Mouse (Mus musculus): Measurements from ENCODE around the gene Reep3.

Reep3 gene

GRCm38 (mm10) chr10:67055867-67056856 lies 40.6 kb downstream of the Reep3 start:
- in situ Hi-C loops (cut with MboI, MseI) = no loop called here

- in situ Hi-C loops (cut with MboI, MseI) = no loop called here
Observed at GRCm38 (mm10) chr10:67053475-67053874, 43.3 kb downstream of the Reep3 start.

GRCm38 (mm10) chr10:67052429-67052828 lies 44.3 kb downstream of the Reep3 start:
- in situ Hi-C loops (cut with MboI, MseI) = no loop called here

GRCm38 (mm10) chr10:67051466-67051865 lies 45.3 kb downstream of the Reep3 start:
- in situ Hi-C loops (cut with MboI, MseI) = no loop called here

GRCm38 (mm10) chr10:67050766-67051165 lies 46.0 kb downstream of the Reep3 start:
- in situ Hi-C loops (cut with MboI, MseI) = no loop called here

- in situ Hi-C loops (cut with MboI, MseI) = no loop called here
Observed at GRCm38 (mm10) chr10:67049621-67050020, 47.1 kb downstream of the Reep3 start.

- in situ Hi-C loops (cut with MboI, MseI) = no loop called here
Observed at GRCm38 (mm10) chr10:67048871-67049615, 47.7 kb downstream of the Reep3 start.

GRCm38 (mm10) chr10:67047712-67048645 lies 48.8 kb downstream of the Reep3 start:
- in situ Hi-C loops (cut with MboI, MseI) = no loop called here

GRCm38 (mm10) chr10:67045192-67045899 lies 51.4 kb downstream of the Reep3 start:
- in situ Hi-C loops (cut with MboI, MseI) = no loop called here

- in situ Hi-C loops (cut with MboI, MseI) = no loop called here
Observed at GRCm38 (mm10) chr10:67044346-67044745, 52.4 kb downstream of the Reep3 start.

GRCm38 (mm10) chr10:67043236-67043635 lies 53.5 kb downstream of the Reep3 start:
- in situ Hi-C loops (cut with MboI, MseI) = no loop called here

- in situ Hi-C loops (cut with MboI, MseI) = no loop called here
Observed at GRCm38 (mm10) chr10:67040410-67040809, 56.3 kb downstream of the Reep3 start.

GRCm38 (mm10) chr10:67039001-67039400 lies 57.7 kb downstream of the Reep3 start:
- in situ Hi-C loops (cut with MboI, MseI) = no loop called here

GRCm38 (mm10) chr10:67036542-67036941 lies 60.2 kb downstream of the Reep3 start:
- in situ Hi-C loops (cut with MboI, MseI) = no loop called here

- in situ Hi-C loops (cut with MboI, MseI) = no loop called here
Observed at GRCm38 (mm10) chr10:67036141-67036540, 60.6 kb downstream of the Reep3 start.

- in situ Hi-C loops (cut with MboI, MseI) = no loop called here
Observed at GRCm38 (mm10) chr10:67031186-67031585, 65.6 kb downstream of the Reep3 start.

GRCm38 (mm10) chr10:67029297-67029696 lies 67.4 kb downstream of the Reep3 start:
- in situ Hi-C loops (cut with MboI, MseI) = no loop called here

- in situ Hi-C loops (cut with MboI, MseI) = no loop called here
Observed at GRCm38 (mm10) chr10:67026375-67026774, 70.4 kb downstream of the Reep3 start.

GRCm38 (mm10) chr10:67025573-67026236 lies 71.0 kb downstream of the Reep3 start:
- in situ Hi-C loops (cut with MboI, MseI) = no loop called here

- in situ Hi-C loops (cut with MboI, MseI) = no loop called here
Observed at GRCm38 (mm10) chr10:67024391-67024790, 72.4 kb downstream of the Reep3 start.
